Mouse (Mus musculus): ENCODE data around the gene Cdhr5. TPM values are rescaled to one million over a fixed set of nuclear protein-coding genes. Genes with fewer than 3 reads are reported as not detected.
"Not testable (repeated sequence)": the region's sequence is repeated elsewhere in the genome, so short reads cannot be mapped to it uniquely, and the experiment has no call there.

Cdhr5 gene
- polyA plus RNA-seq, 1 experiment from 2014 or later, result 0.15 TPM

- no peak within 1 kb of the TSS for H3K27ac ChIP-seq (ENCODE audit: low read length)
- H3K9me3 ChIP-seq (ENCODE audit: control insufficient read depth, low read length), result no peaks in the 10 kb centered on the region
- H3K9ac ChIP-seq (ENCODE audit: low read length), result peak within 1 kb of the TSS; percentile 75
- ATAC-seq (ENCODE audit: low read depth), result peak; percentile 72
- 6% methylated on average over 25 of the region's 25 CpGs for WGBS
- H3K4me3 ChIP-seq (ENCODE audit: low read length), result peak within 1 kb of the TSS; percentile 70
- peaks cover 6% of the 10 kb centered on the region for H3K4me1 ChIP-seq (replicated peaks; ENCODE audit: control insufficient read depth, insufficient read depth, low read length)
- peaks cover 22% of the 10 kb centered on the region for H3K36me3 ChIP-seq (ENCODE audit: control insufficient read depth, insufficient read depth, low read length)
- peak within 1 kb of the TSS; percentile 90 for H3K4me2 ChIP-seq (ENCODE audit: low read depth, low read length)
- H3K27me3 ChIP-seq (ENCODE audit: control insufficient read depth, insufficient read depth, low read depth, low read length), result no peaks in the 10 kb centered on the region
Observed at GRCm38 (mm10) chr7:141265739-141266561, 10.6 kb downstream of the Cdhr5 start, which contains the start of gene Irf7. TSS of gene Irf7 (minus strand) at chr7:141266481.

- WGBS, result 32% methylated on average over 11 of the region's 11 CpGs
- ATAC-seq (ENCODE audit: low read depth), result peak; percentile 13
- peak overlapping the region; percentile 90 for H3K4me2 ChIP-seq (ENCODE audit: low read depth, low read length)
Observed at GRCm38 (mm10) chr7:141265411-141265738, 11.2 kb downstream of the Cdhr5 start.

DNA sequence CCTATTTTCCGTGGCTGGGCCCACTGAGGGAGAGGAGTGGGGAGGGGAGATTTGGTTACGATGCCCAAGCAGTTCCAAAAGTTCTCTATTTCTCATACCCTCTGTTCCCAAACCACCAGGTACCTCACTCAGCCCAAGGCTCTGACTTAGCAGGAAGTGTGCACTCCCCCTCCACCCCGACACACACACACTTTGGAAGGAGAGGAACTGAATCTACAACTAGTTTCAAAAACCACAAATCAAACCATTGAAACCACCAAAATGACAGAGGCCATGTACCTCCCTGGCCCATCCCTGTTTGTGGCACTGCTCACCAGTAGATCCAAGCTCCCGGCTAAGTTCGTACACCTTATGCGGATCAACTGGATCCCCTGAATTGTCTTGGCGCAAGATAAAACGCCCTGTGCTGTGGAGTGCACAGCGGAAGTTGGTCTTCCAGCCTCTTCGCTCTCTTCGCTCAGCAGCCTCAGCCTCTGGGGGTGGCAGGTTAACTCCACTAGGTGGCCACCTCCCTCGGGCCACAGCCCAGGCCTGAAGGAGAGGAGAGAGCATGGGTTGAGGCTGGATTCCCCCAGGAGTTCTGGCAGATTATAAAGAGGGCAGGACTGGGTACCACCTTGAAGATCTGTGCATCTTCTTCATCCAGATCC lies 11.7 kb downstream of the Cdhr5 start:
- no peak overlapping the region for H3K9ac ChIP-seq (ENCODE audit: low read length)
- 28% methylated on average over 12 of the region's 12 CpGs for WGBS
- H3K9me3 ChIP-seq (ENCODE audit: control insufficient read depth, low read length), result no peaks in the 10 kb centered on the region
- H3K4me1 ChIP-seq (replicated peaks; ENCODE audit: control insufficient read depth, insufficient read depth, low read length), result peaks cover 6% of the 10 kb centered on the region
- H3K36me3 ChIP-seq (ENCODE audit: control insufficient read depth, insufficient read depth, low read length), result peaks cover 31% of the 10 kb centered on the region
- H3K27ac ChIP-seq (ENCODE audit: low read length), result no peak overlapping the region
- ATAC-seq (ENCODE audit: low read depth), result peak; percentile 51; the same call in 1 of the 2 replicates
- H3K4me3 ChIP-seq (ENCODE audit: low read length), result no peak overlapping the region; the same call in 1 of the 2 replicates
- H3K4me2 ChIP-seq (ENCODE audit: low read depth, low read length), result peak overlapping the region; percentile 90
- no peaks in the 10 kb centered on the region for H3K27me3 ChIP-seq (ENCODE audit: control insufficient read depth, insufficient read depth, low read depth, low read length)

More at GRCm38 (mm10) chr7:141265411-141265738, 11.2 kb downstream of the Cdhr5 start:
- peaks cover 6% of the 10 kb centered on the region for H3K4me1 ChIP-seq (replicated peaks; ENCODE audit: control insufficient read depth, insufficient read depth, low read length)
- no peaks in the 10 kb centered on the region for H3K9me3 ChIP-seq (ENCODE audit: control insufficient read depth, low read length)
- peaks cover 28% of the 10 kb centered on the region for H3K36me3 ChIP-seq (ENCODE audit: control insufficient read depth, insufficient read depth, low read length)
- H3K27ac ChIP-seq (ENCODE audit: low read length), result no peak overlapping the region
- H3K9ac ChIP-seq (ENCODE audit: low read length), result peak overlapping the region; percentile 75
- peak overlapping the region; percentile 70; the same call in 1 of the 2 replicates for H3K4me3 ChIP-seq (ENCODE audit: low read length)
- H3K27me3 ChIP-seq (ENCODE audit: control insufficient read depth, insufficient read depth, low read depth, low read length), result no peaks in the 10 kb centered on the region

DNA sequence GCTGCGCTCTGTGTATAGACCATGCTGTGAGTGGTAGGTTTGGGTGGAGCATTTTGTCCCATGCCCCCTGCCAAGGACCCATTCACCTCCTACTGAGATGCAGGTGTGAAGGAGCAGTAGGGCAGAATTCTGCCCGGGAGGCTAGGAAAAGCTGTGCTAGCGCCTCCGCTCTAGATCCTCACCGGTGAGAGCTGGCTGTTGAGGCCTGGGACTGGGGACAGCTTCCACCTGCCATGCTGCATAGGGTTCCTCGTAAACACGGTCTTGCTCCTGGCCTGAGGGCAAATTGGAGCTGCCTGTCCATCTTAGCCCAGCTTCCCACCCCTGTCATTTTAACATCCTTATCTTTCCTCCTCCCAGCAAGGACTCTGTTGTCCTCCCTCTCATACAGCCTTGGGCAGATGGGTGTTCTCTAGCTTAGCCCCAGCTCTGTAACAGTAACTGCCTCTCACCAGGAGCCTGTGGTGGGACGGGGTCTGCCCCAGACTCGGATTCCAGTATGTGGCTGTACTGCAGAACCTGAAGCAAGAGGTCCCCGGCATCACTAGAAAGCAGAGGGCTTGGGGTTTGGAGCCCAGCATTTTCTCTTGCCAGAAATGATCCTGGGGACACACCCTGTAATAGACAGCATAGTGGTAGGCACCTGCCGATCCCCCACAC lies 12.4 kb downstream of the Cdhr5 start:
- peaks cover 6% of the 10 kb centered on the region for H3K4me1 ChIP-seq (replicated peaks; ENCODE audit: control insufficient read depth, insufficient read depth, low read length)
- no peaks in the 10 kb centered on the region for H3K27me3 ChIP-seq (ENCODE audit: control insufficient read depth, insufficient read depth, low read depth, low read length)
- H3K9me3 ChIP-seq (ENCODE audit: control insufficient read depth, low read length), result no peaks in the 10 kb centered on the region
- whole genome bisulfite sequencing, result 75% methylated on average over 11 of the region's 11 CpGs
- H3K4me3 ChIP-seq (ENCODE audit: low read length), result no peak overlapping the region
- ATAC-seq (ENCODE audit: low read depth), result no peak
- peaks cover 38% of the 10 kb centered on the region for H3K36me3 ChIP-seq (ENCODE audit: control insufficient read depth, insufficient read depth, low read length)
- H3K4me2 ChIP-seq (ENCODE audit: low read depth, low read length), result no peak overlapping the region
- H3K9ac ChIP-seq (ENCODE audit: low read length), result no peak overlapping the region
- H3K27ac ChIP-seq (ENCODE audit: low read length), result no peak overlapping the region

DNA sequence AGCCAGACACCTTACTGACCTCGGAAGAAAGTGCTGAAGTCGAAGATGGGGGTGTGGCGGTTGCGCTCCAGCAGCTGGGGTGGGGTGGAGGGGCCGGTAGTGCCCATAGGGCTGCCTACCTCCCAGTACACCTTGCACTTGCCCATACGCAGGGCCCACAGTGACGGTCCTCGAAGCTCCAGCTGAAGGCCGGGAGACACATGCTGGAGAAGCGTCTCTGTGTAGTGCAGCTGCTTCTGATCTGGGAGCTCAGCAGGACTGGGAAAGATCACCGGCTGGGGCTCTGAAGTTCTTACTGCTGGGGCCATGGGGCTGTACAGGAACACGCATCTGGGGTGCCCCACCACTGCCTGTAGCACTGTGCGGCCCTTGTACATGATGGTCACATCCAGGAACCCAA lies 12.9 kb downstream of the Cdhr5 start:
- Histone ChIP-seq H3K9me3 (ENCODE audit: control insufficient read depth, low read length) (no peaks in the 10 kb centered on the region), H3K27ac (ENCODE audit: low read length) (no peak overlapping the region), H3K9ac (ENCODE audit: low read length) (no peak overlapping the region), H3K4me3 (ENCODE audit: low read length) (no peak overlapping the region), H3K4me1 (replicated peaks; ENCODE audit: control insufficient read depth, insufficient read depth, low read length) (peaks cover 6% of the 10 kb centered on the region), H3K4me2 (ENCODE audit: low read depth, low read length) (no peak overlapping the region), H3K27me3 (ENCODE audit: control insufficient read depth, insufficient read depth, low read depth, low read length) (no peaks in the 10 kb centered on the region), H3K36me3 (ENCODE audit: control insufficient read depth, insufficient read depth, low read length) (peaks cover 41% of the 10 kb centered on the region)
- WGBS, result 86% methylated on average over 13 of the region's 13 CpGs
- no peak for ATAC-seq (ENCODE audit: low read depth)

DNA sequence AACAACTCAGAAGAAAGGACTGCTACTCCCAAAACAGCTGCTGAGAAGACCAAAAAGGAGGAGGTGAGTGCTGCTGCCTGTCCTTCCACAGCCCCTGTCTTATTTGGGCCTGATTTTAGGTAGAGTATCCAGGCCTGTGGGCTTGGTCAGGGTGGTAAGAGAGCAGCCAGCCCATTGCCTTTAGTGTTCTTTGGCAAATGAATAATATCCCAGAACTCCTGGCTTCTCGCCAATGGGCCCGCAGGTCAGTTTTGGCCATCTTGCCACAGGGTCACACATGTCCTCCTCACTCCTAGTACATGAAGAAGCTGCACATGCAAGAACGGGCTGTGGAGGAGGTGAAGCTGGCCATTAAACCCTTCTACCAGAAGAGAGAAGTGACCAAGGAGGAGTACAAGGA lies 15.1 kb downstream of the Cdhr5 start:
- H3K27ac ChIP-seq (ENCODE audit: low read length), result no peak overlapping the region
- H3K27me3 ChIP-seq (ENCODE audit: control insufficient read depth, insufficient read depth, low read depth, low read length), result no peaks in the 10 kb centered on the region
- H3K4me2 ChIP-seq (ENCODE audit: low read depth, low read length), result no peak overlapping the region
- H3K36me3 ChIP-seq (ENCODE audit: control insufficient read depth, insufficient read depth, low read length), result peaks cover 58% of the 10 kb centered on the region
- no peak overlapping the region for H3K9ac ChIP-seq (ENCODE audit: low read length)
- no peak overlapping the region for H3K4me3 ChIP-seq (ENCODE audit: low read length)
- no peak for ATAC-seq (ENCODE audit: low read depth)
- 87% methylated on average over 3 of the region's 3 CpGs for WGBS
- peaks cover 6% of the 10 kb centered on the region for H3K4me1 ChIP-seq (replicated peaks; ENCODE audit: control insufficient read depth, insufficient read depth, low read length)
- no peaks in the 10 kb centered on the region for H3K9me3 ChIP-seq (ENCODE audit: control insufficient read depth, low read length)

- WGBS, result 91% methylated on average over 10 of the region's 10 CpGs
- no peak overlapping the region for H3K27ac ChIP-seq (ENCODE audit: low read length)
- peaks cover 62% of the 10 kb centered on the region for H3K36me3 ChIP-seq (ENCODE audit: control insufficient read depth, insufficient read depth, low read length)
- H3K27me3 ChIP-seq (ENCODE audit: control insufficient read depth, insufficient read depth, low read depth, low read length), result no peaks in the 10 kb centered on the region
- no peak for ATAC-seq (ENCODE audit: low read depth)
- H3K9me3 ChIP-seq (ENCODE audit: control insufficient read depth, low read length), result no peaks in the 10 kb centered on the region
- H3K4me2 ChIP-seq (ENCODE audit: low read depth, low read length), result no peak overlapping the region
- no peak overlapping the region for H3K9ac ChIP-seq (ENCODE audit: low read length)
- H3K4me3 ChIP-seq (ENCODE audit: low read length), result no peak overlapping the region
- H3K4me1 ChIP-seq (replicated peaks; ENCODE audit: control insufficient read depth, insufficient read depth, low read length), result no peaks in the 10 kb centered on the region
Observed at GRCm38 (mm10) chr7:141256159-141256558, 20.4 kb downstream of the Cdhr5 start.

- not testable (repeated sequence) for H3K9me3 ChIP-seq (ENCODE audit: control insufficient read depth, low read length); H3K4me3 ChIP-seq (ENCODE audit: low read length); H3K4me1 ChIP-seq (replicated peaks; ENCODE audit: control insufficient read depth, insufficient read depth, low read length); H3K27me3 ChIP-seq (ENCODE audit: control insufficient read depth, insufficient read depth, low read depth, low read length); H3K27ac ChIP-seq (ENCODE audit: low read length); ATAC-seq (ENCODE audit: low read depth); H3K4me2 ChIP-seq (ENCODE audit: low read depth, low read length); H3K9ac ChIP-seq (ENCODE audit: low read length)
- WGBS, result 71% methylated on average over 4 of the region's 4 CpGs
- peaks cover 52% of the 10 kb centered on the region for H3K36me3 ChIP-seq (ENCODE audit: control insufficient read depth, insufficient read depth, low read length)
Observed at GRCm38 (mm10) chr7:141250486-141250885, 26.1 kb downstream of the Cdhr5 start.

DNA sequence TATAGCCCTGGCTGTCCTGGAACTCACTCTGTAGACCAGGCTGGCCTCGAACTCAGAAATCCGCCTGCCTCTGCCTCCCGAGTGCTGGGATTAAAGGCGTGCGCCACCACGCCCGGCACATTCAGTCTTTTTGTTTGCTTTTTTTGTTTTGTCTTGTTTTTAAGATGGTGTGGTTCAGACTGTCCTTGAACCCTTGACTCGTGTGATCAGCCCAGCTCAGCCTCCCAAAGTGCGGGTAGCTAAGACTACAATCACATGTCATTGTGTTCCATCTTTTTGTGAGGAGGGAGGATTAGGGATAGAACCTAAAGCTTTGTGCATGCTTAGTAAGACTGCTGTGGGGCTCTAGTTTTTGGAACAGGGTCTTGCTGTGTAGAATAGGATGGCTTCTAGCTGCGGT lies 45.0 kb downstream of the Cdhr5 start:
- no peak for ATAC-seq (ENCODE audit: low read depth)
- Histone ChIP-seq H3K9me3 (ENCODE audit: control insufficient read depth, low read length) (no peaks in the 10 kb centered on the region), H3K27me3 (ENCODE audit: control insufficient read depth, insufficient read depth, low read depth, low read length) (no peaks in the 10 kb centered on the region), H3K4me2 (ENCODE audit: low read depth, low read length) (no peak overlapping the region), H3K36me3 (ENCODE audit: control insufficient read depth, insufficient read depth, low read length) (peaks cover 27% of the 10 kb centered on the region), H3K4me1 (replicated peaks; ENCODE audit: control insufficient read depth, insufficient read depth, low read length) (peaks cover 11% of the 10 kb centered on the region), H3K4me3 (ENCODE audit: low read length) (no peak overlapping the region), H3K27ac (ENCODE audit: low read length) (no peak overlapping the region), H3K9ac (ENCODE audit: low read length) (no peak overlapping the region)
- whole genome bisulfite sequencing, result 90% methylated on average over 9 of the region's 10 CpGs

Measured in lung, embryonic 16.5 days (tissue).